Mouse (Mus musculus) adrenal gland, adult 8-10 months (tissue): ENCODE data around the gene Kmt5a. TPM values are rescaled to one million over a fixed set of nuclear protein-coding genes. Genes with fewer than 3 reads are reported as not detected.
A peak's percentile ranks its signal among the peaks of the same experiment; 100 is the strongest.
"Not testable (repeated sequence)": the region's sequence is repeated elsewhere in the genome, so short reads cannot be mapped to it uniquely, and the experiment has no call there.

Experiments
- DNase-seq: peaks from one replicate; pipeline ENCODE4 v3.0.0; 2022
- total RNA-seq, 4 experiments: library from RNA; stranded (reverse); gene quantifications; 2 replicates each; pipeline ENCODE4 v1.2.4; 2022

Kmt5a gene
- total RNA-seq, 4 experiments from 2014 or later = 107 to 196 (median 137) TPM

- peak; percentile 78 for DNase-seq
These were observed 6.7 kb downstream of the Kmt5a start for GRCm38 (mm10) chr5:124446301-124446881.

- DNase-seq = peak; percentile 58
These were observed 9.8 kb downstream of the Kmt5a start for GRCm38 (mm10) chr5:124449494-124449893.

GRCm38 (mm10) chr5:124450051-124450450 lies 10.3 kb downstream of the Kmt5a start:
- no peak for DNase-seq

- no peak for DNase-seq
These were observed 11.1 kb downstream of the Kmt5a start for GRCm38 (mm10) chr5:124450641-124451340.

- DNase-seq = no peak
These were observed 12.9 kb downstream of the Kmt5a start for GRCm38 (mm10) chr5:124452494-124453228.

GRCm38 (mm10) chr5:124453339-124454081 lies 13.8 kb downstream of the Kmt5a start:
- no peak for DNase-seq

GRCm38 (mm10) chr5:124454082-124454419 lies 14.3 kb downstream of the Kmt5a start:
- no peak for DNase-seq

- no peak for DNase-seq
These were observed 17.0 kb downstream of the Kmt5a start for GRCm38 (mm10) chr5:124456762-124457161.

GRCm38 (mm10) chr5:124460922-124461321 lies 21.2 kb downstream of the Kmt5a start:
- not testable (repeated sequence) for DNase-seq

GRCm38 (mm10) chr5:124462297-124463025 lies 22.7 kb downstream of the Kmt5a start:
- DNase-seq = no peak

GRCm38 (mm10) chr5:124463462-124463861 lies 23.7 kb downstream of the Kmt5a start:
- no peak for DNase-seq

- DNase-seq = no peak
These were observed 25.2 kb downstream of the Kmt5a start for GRCm38 (mm10) chr5:124464905-124465304.

GRCm38 (mm10) chr5:124467766-124468165 lies 28.0 kb downstream of the Kmt5a start:
- no peak for DNase-seq

GRCm38 (mm10) chr5:124468365-124468764 lies 28.6 kb downstream of the Kmt5a start:
- no peak for DNase-seq

- DNase-seq = no peak
These were observed 29.8 kb downstream of the Kmt5a start for GRCm38 (mm10) chr5:124469486-124469885.

GRCm38 (mm10) chr5:124470591-124471171 lies 31.0 kb downstream of the Kmt5a start:
- DNase-seq = no peak

- no peak for DNase-seq
These were observed 39.1 kb downstream of the Kmt5a start for GRCm38 (mm10) chr5:124478873-124479204.

- no peak for DNase-seq
These were observed 40.4 kb downstream of the Kmt5a start for GRCm38 (mm10) chr5:124480119-124480518.

- no peak for DNase-seq
These were observed 42.0 kb downstream of the Kmt5a start for GRCm38 (mm10) chr5:124481714-124482113.

GRCm38 (mm10) chr5:124482436-124482965 lies 42.8 kb downstream of the Kmt5a start:
- DNase-seq = no peak

- peak; percentile 92 for DNase-seq
These were observed 43.4 kb downstream of the Kmt5a start, which contains the start of gene Snrnp35 for GRCm38 (mm10) chr5:124482966-124483654. Gene Snrnp35 (plus strand): TSS chr5:124483134.
